Mouse (Mus musculus): Measurements from ENCODE around the gene Cep250. TPM values are rescaled to one million over a fixed set of nuclear protein-coding genes. Genes with fewer than 3 reads are reported as not detected.

The Cep250 gene
- polyA plus RNA-seq, 1 experiment from 2014 or later, result 17.6 TPM

- H3K27me3 ChIP-seq (replicated peaks; ENCODE audit: control insufficient read depth, insufficient read depth, low read length), result no peaks in the 10 kb centered on the region
- peaks cover 20% of the 10 kb centered on the region for H3K4me1 ChIP-seq (ENCODE audit: control insufficient read depth, insufficient read depth, low read length)
- ATAC-seq (ENCODE audit: low read depth) (no peak), DNase-seq (ENCODE audit: low spot score) (no peak)
- H3K9ac ChIP-seq (ENCODE audit: low read depth, low read length), result no peak within 1 kb of the TSS
- H3K36me3 ChIP-seq (ENCODE audit: control insufficient read depth, insufficient read depth, low read length), result no peaks in the 10 kb centered on the region
- 79% methylated on average over 3 of the region's 3 CpGs for WGBS
- no peak within 1 kb of the TSS for H3K4me3 ChIP-seq (ENCODE audit: low read depth, low read length)
- no peak within 1 kb of the TSS for H3K4me2 ChIP-seq (ENCODE audit: low read depth, low read length)
- H3K27ac ChIP-seq (replicated peaks; ENCODE audit: low read depth, low read length), result no peak within 1 kb of the TSS
- no peaks in the 10 kb centered on the region for H3K9me3 ChIP-seq (ENCODE audit: control insufficient read depth, low read length)
Observed at GRCm38 (mm10) chr2:155940681-155941080, 15.6 kb upstream of the Cep250 start, which contains the start of gene Gm15557. Gene Gm15557 (plus strand): TSS chr2:155940728.

DNA sequence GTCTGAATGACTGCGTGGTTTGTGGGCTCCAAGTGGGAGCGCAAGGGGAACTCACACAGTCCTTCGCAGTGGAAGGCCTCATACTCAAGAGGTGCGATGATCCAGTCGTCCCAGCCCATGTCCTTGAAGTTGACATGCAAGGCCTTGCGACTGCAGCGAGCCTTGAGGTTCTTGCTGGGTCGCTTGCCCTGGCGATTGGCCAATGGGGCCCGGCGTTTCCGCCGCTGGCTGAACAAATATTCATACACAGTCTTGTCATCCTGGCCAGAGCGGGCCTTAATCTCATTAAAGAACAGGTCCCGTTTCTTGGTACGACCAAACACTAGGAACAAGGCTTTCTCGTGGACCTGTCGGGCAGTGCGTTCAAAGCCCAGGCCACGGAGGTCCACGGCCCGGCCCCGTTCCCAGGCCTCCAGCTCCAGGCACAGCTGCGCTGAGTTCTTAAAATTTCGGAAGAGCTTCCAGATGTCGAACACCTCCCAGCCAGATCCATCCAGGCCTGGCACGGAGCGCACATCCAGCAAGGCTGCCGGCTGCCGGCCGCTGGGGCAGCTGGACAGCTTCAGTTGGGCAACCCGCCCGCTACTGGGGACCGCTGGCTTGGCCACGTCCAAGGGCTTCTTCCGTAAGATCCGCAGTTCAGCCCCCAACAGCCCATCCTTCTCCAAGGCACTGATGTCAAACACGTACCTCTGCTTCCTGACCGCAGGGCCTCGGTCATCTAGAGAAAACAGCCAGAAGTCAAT, 14.4 kb upstream of the Cep250 start:
- Histone ChIP-seq H3K4me1 (ENCODE audit: control insufficient read depth, insufficient read depth, low read length) (peaks cover 25% of the 10 kb centered on the region), H3K27me3 (replicated peaks; ENCODE audit: control insufficient read depth, insufficient read depth, low read length) (no peaks in the 10 kb centered on the region), H3K9ac (ENCODE audit: low read depth, low read length) (no peak overlapping the region), H3K4me3 (ENCODE audit: low read depth, low read length) (no peak overlapping the region), H3K9me3 (ENCODE audit: control insufficient read depth, low read length) (no peaks in the 10 kb centered on the region), H3K27ac (replicated peaks; ENCODE audit: low read depth, low read length) (no peak overlapping the region), H3K4me2 (ENCODE audit: low read depth, low read length) (no peak overlapping the region), H3K36me3 (ENCODE audit: control insufficient read depth, insufficient read depth, low read length) (no peaks in the 10 kb centered on the region)
- ATAC-seq (ENCODE audit: low read depth), result no peak
- DNase-seq (ENCODE audit: low spot score), result no peak
- WGBS, result 75% methylated on average over 40 of the region's 40 CpGs

- Histone ChIP-seq H3K4me3 (ENCODE audit: low read depth, low read length) (peak overlapping the region; percentile 14), H3K4me2 (ENCODE audit: low read depth, low read length) (peak overlapping the region; percentile 50), H3K27ac (replicated peaks; ENCODE audit: low read depth, low read length) (no peak overlapping the region), H3K9me3 (ENCODE audit: control insufficient read depth, low read length) (no peaks in the 10 kb centered on the region), H3K36me3 (ENCODE audit: control insufficient read depth, insufficient read depth, low read length) (no peaks in the 10 kb centered on the region), H3K9ac (ENCODE audit: low read depth, low read length) (peak overlapping the region; percentile 54), H3K4me1 (ENCODE audit: control insufficient read depth, insufficient read depth, low read length) (peaks cover 25% of the 10 kb centered on the region), H3K27me3 (replicated peaks; ENCODE audit: control insufficient read depth, insufficient read depth, low read length) (no peaks in the 10 kb centered on the region)
- WGBS, result 3% methylated on average over 8 of the region's 8 CpGs
- ATAC-seq (ENCODE audit: low read depth) (no peak), DNase-seq (ENCODE audit: low spot score) (peak; percentile 40)
Observed at GRCm38 (mm10) chr2:155943463-155943862, 12.8 kb upstream of the Cep250 start.

DNA sequence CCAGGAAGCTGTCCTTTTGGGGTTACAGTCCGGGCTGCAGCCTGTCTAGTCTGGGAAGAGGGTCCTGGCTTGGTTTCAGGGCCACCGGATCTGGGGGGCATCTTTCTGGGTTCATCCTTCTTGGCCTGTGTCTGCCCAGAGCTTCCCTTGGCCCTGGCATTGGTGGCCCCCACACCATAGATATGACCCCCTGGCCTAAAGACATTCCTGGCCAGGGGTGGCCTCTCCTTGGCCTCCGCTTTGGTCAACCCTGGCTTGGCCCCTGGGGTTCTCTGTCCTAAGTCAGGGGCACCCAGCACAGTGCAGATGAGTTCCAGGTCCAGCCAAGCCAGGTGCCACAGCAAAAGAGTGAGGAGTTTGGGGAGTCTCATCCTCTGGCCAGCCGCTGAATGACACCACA, 11.6 kb upstream of the Cep250 start:
- peak overlapping the region; percentile 54 for H3K9ac ChIP-seq (ENCODE audit: low read depth, low read length)
- H3K4me3 ChIP-seq (ENCODE audit: low read depth, low read length), result peak overlapping the region; percentile 14; the same call in 1 of the 2 replicates
- no peaks in the 10 kb centered on the region for H3K9me3 ChIP-seq (ENCODE audit: control insufficient read depth, low read length)
- peak overlapping the region; percentile 50 for H3K4me2 ChIP-seq (ENCODE audit: low read depth, low read length)
- H3K27ac ChIP-seq (replicated peaks; ENCODE audit: low read depth, low read length), result peak overlapping the region; percentile 46; the same call in 1 of the 2 replicates
- no peak for ATAC-seq (ENCODE audit: low read depth)
- no peaks in the 10 kb centered on the region; the same call in 1 of the 2 replicates for H3K27me3 ChIP-seq (replicated peaks; ENCODE audit: control insufficient read depth, insufficient read depth, low read length)
- WGBS, result 71% methylated on average over 4 of the region's 4 CpGs
- H3K36me3 ChIP-seq (ENCODE audit: control insufficient read depth, insufficient read depth, low read length), result no peaks in the 10 kb centered on the region
- DNase-seq (ENCODE audit: low spot score), result no peak
- peaks cover 33% of the 10 kb centered on the region for H3K4me1 ChIP-seq (ENCODE audit: control insufficient read depth, insufficient read depth, low read length)

GRCm38 (mm10) chr2:155945124-155945523, 11.1 kb upstream of the Cep250 start, which contains the start of gene Gdf5:
Gene Gdf5 (minus strand): TSS chr2:155945367.
- Histone ChIP-seq H3K36me3 (ENCODE audit: control insufficient read depth, insufficient read depth, low read length) (no peaks in the 10 kb centered on the region), H3K9me3 (ENCODE audit: control insufficient read depth, low read length) (no peaks in the 10 kb centered on the region), H3K4me2 (ENCODE audit: low read depth, low read length) (peak within 1 kb of the TSS; percentile 50), H3K4me1 (ENCODE audit: control insufficient read depth, insufficient read depth, low read length) (peaks cover 36% of the 10 kb centered on the region), H3K27me3 (replicated peaks; ENCODE audit: control insufficient read depth, insufficient read depth, low read length) (no peaks in the 10 kb centered on the region; the same call in 1 of the 2 replicates), H3K9ac (ENCODE audit: low read depth, low read length) (peak within 1 kb of the TSS; percentile 54), H3K27ac (replicated peaks; ENCODE audit: low read depth, low read length) (peak within 1 kb of the TSS; percentile 46; the same call in 1 of the 2 replicates), H3K4me3 (ENCODE audit: low read depth, low read length) (peak within 1 kb of the TSS; percentile 14)
- ATAC-seq (ENCODE audit: low read depth) (peak; percentile 58), DNase-seq (ENCODE audit: low spot score) (peak; percentile 75)
- 20% methylated on average over 12 of the region's 13 CpGs for WGBS

DNA sequence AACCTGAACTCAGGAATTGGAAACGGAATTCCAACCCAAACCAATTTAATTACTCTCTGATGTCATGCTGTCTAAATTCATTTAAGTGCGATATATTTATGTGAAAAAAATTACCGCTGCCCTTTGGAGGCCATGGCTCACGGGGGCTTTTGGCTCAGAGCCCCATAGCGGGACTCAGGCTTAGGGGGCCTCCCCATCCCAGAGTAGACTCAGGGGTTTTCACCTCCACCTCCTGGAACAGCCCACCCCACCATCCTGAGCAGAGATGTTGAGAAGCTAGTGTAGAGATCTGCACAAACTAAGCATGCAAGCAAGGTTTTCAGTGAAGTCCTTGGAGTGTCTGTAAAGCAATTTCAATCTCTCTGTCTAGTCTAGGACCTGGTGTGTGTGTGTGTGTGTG, 10.7 kb upstream of the Cep250 start:
- H3K27ac ChIP-seq (replicated peaks; ENCODE audit: low read depth, low read length), result peak overlapping the region; percentile 46; the same call in 1 of the 2 replicates
- peak; percentile 51; the same call in 1 of the 2 replicates for ATAC-seq (ENCODE audit: low read depth)

DNA sequence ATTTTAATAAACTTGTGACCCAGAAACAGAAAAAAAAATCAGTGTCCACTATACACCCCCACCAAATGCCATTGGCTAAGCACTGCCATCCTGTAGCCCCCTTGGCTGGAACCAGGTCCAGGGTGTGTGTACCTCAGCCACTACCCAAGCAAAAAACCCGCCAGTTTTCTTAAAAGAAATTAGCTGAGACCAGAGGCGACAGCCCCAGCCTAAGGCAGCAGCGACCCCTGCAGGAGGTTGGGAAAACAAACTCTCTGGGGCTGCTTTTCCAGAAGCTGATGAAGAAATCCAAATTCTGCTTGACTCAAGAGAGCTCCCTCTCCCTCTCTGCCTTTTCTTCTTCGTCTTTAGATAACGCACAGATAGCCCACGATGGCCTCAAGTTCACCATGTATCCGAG, 10.2 kb upstream of the Cep250 start:
- 6% methylated on average over 7 of the region's 7 CpGs for WGBS
- Histone ChIP-seq H3K9me3 (ENCODE audit: control insufficient read depth, low read length) (no peaks in the 10 kb centered on the region), H3K4me3 (ENCODE audit: low read depth, low read length) (no peak overlapping the region), H3K4me2 (ENCODE audit: low read depth, low read length) (no peak overlapping the region), H3K9ac (ENCODE audit: low read depth, low read length) (no peak overlapping the region), H3K36me3 (ENCODE audit: control insufficient read depth, insufficient read depth, low read length) (no peaks in the 10 kb centered on the region), H3K4me1 (ENCODE audit: control insufficient read depth, insufficient read depth, low read length) (peaks cover 36% of the 10 kb centered on the region), H3K27me3 (replicated peaks; ENCODE audit: control insufficient read depth, insufficient read depth, low read length) (no peaks in the 10 kb centered on the region; the same call in 1 of the 2 replicates), H3K27ac (replicated peaks; ENCODE audit: low read depth, low read length) (no peak overlapping the region)
- ATAC-seq (ENCODE audit: low read depth) (no peak), DNase-seq (ENCODE audit: low spot score) (peak; percentile 85)

More for the DNA sequence above, 10.7 kb upstream of the Cep250 start:
- no peaks in the 10 kb centered on the region for H3K36me3 ChIP-seq (ENCODE audit: control insufficient read depth, insufficient read depth, low read length)
- no peaks in the 10 kb centered on the region; the same call in 1 of the 2 replicates for H3K27me3 ChIP-seq (replicated peaks; ENCODE audit: control insufficient read depth, insufficient read depth, low read length)
- 33% methylated on average over 5 of the region's 5 CpGs for WGBS
- peak; percentile 31 for DNase-seq (ENCODE audit: low spot score)
- H3K4me3 ChIP-seq (ENCODE audit: low read depth, low read length), result no peak overlapping the region
- H3K4me2 ChIP-seq (ENCODE audit: low read depth, low read length), result peak overlapping the region; percentile 50
- peaks cover 36% of the 10 kb centered on the region for H3K4me1 ChIP-seq (ENCODE audit: control insufficient read depth, insufficient read depth, low read length)
- H3K9me3 ChIP-seq (ENCODE audit: control insufficient read depth, low read length), result no peaks in the 10 kb centered on the region
- no peak overlapping the region for H3K9ac ChIP-seq (ENCODE audit: low read depth, low read length)

DNA sequence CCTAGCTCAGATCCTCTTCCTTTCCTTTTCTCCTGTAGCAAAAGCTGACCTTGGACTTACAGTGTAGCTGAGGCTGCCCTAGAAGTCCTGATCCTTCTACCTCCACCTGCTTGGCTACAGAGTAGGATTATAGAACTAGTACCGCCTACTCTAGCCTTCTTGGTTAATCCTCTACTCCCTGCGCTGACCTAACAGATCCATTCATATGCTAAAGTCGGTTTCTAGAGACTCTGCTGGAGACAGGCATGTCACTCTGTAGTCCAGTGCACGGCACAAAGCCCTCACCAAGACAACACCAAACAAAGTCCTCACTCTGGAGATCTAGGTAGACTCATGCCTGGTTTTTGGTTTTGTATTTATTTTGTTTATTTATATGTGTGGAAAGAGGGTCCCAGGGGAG, 9.8 kb upstream of the Cep250 start:
- H3K9ac ChIP-seq (ENCODE audit: low read depth, low read length), result no peak overlapping the region
- no peak overlapping the region for H3K4me3 ChIP-seq (ENCODE audit: low read depth, low read length)
- 24% methylated on average over 4 of the region's 4 CpGs for WGBS
- no peak overlapping the region for H3K4me2 ChIP-seq (ENCODE audit: low read depth, low read length)
- DNase-seq (ENCODE audit: low spot score) (no peak), ATAC-seq (ENCODE audit: low read depth) (no peak)
- peaks cover 36% of the 10 kb centered on the region for H3K4me1 ChIP-seq (ENCODE audit: control insufficient read depth, insufficient read depth, low read length)
- no peaks in the 10 kb centered on the region for H3K9me3 ChIP-seq (ENCODE audit: control insufficient read depth, low read length)
- H3K36me3 ChIP-seq (ENCODE audit: control insufficient read depth, insufficient read depth, low read length), result no peaks in the 10 kb centered on the region
- H3K27ac ChIP-seq (replicated peaks; ENCODE audit: low read depth, low read length), result no peak overlapping the region
- no peaks in the 10 kb centered on the region; the same call in 1 of the 2 replicates for H3K27me3 ChIP-seq (replicated peaks; ENCODE audit: control insufficient read depth, insufficient read depth, low read length)
